8 mouse cellular contexts compared by ENCODE assay signal in genomic region chr9:15307257-15307656, GRCm38 (mm10). TPM values are rescaled to one million over a fixed set of nuclear protein-coding genes. Genes with fewer than 3 reads are reported as not detected.
A peak's percentile ranks its signal among the peaks of the same experiment; 100 is the strongest.
DNase-seq lines count a peak whose midpoint lies in the region; ATAC-seq and TF ChIP-seq lines count a peak whose summit lies in the region.

No protein-coding gene starts in this region.

- DNase-seq in left cerebral cortex, adult 2 months (ENCODE audit: extremely low spot score in 1 of 2, low spot score in 2 of 2) = no peak
- no peak for DNase-seq in left cerebral cortex, postnatal 36 days (ENCODE audit: low spot score in 2 of 2)
- DNase-seq in ovary, postnatal 14 days (ENCODE audit: low spot score) = no peak
- no peak for DNase-seq in thymus, postnatal 4 days

- no peak for ATAC-seq in embryonic facial prominence, embryonic 12.5 days (ENCODE audit: insufficient number of reproducible peaks, insufficient read depth, low FRiP score, low TSS enrichment)
- no peak for ATAC-seq in intestine, embryonic 16.5 days
- ATAC-seq in neural tube, embryonic 12.5 days (ENCODE audit: low FRiP score, low read depth) = no peak
- ATAC-seq in granulocyte monocyte progenitor cell, adult 5-6 weeks (replicated peaks; ENCODE audit: poor library complexity, severe bottlenecking) = no peak

- 6% methylated on average over 6 of the region's 6 CpGs for WGBS in embryonic facial prominence, embryonic 12.5 days
- WGBS in intestine, embryonic 16.5 days = 5% methylated on average over 6 of the region's 6 CpGs
- whole genome bisulfite sequencing in neural tube, embryonic 12.5 days = 12% methylated on average over 6 of the region's 6 CpGs

- H3K4me3 ChIP-seq in left cerebral cortex, adult 2 months = peak overlapping the region; percentile 98
- H3K4me3 ChIP-seq in embryonic facial prominence, embryonic 12.5 days = peak overlapping the region; percentile 80
- peak overlapping the region; percentile 89 for H3K4me3 ChIP-seq in intestine, embryonic 16.5 days (ENCODE audit: low read length)
- H3K4me3 ChIP-seq in neural tube, embryonic 12.5 days = peak overlapping the region; percentile 82

- peaks cover 20% of the 10 kb centered on the region for H3K4me1 ChIP-seq in embryonic facial prominence, embryonic 12.5 days
- H3K4me1 ChIP-seq in intestine, embryonic 16.5 days (ENCODE audit: control insufficient read depth, insufficient read depth, low read length) = peaks cover 21% of the 10 kb centered on the region
- H3K4me1 ChIP-seq in neural tube, embryonic 12.5 days = peaks cover 20% of the 10 kb centered on the region

- H3K27me3 ChIP-seq in embryonic facial prominence, embryonic 12.5 days = no peaks in the 10 kb centered on the region
- no peaks in the 10 kb centered on the region for H3K27me3 ChIP-seq in intestine, embryonic 16.5 days (replicated peaks; ENCODE audit: control insufficient read depth, insufficient read depth, low read length)
- H3K27me3 ChIP-seq in neural tube, embryonic 12.5 days (replicated peaks) = no peaks in the 10 kb centered on the region

- no peak for TF ChIP-seq CTCF in left cerebral cortex, adult 2 months (IDR thresholded peaks at IDR 0.05)

- peak overlapping the region; percentile 79 for H3K4me2 ChIP-seq in embryonic facial prominence, embryonic 12.5 days (replicated peaks)
- H3K4me2 ChIP-seq in intestine, embryonic 16.5 days (ENCODE audit: low read depth, low read length) = peak overlapping the region; percentile 80
- peak overlapping the region; percentile 82 for H3K4me2 ChIP-seq in neural tube, embryonic 12.5 days (replicated peaks)

- H3K27ac ChIP-seq in left cerebral cortex, adult 2 months = no peak overlapping the region
- H3K27ac ChIP-seq in embryonic facial prominence, embryonic 12.5 days = no peak overlapping the region
- H3K27ac ChIP-seq in intestine, embryonic 16.5 days (ENCODE audit: low read length) = no peak overlapping the region; the same call in 1 of the 2 replicates
- H3K27ac ChIP-seq in neural tube, embryonic 12.5 days = no peak overlapping the region

- peaks cover 36% of the 10 kb centered on the region for H3K36me3 ChIP-seq in embryonic facial prominence, embryonic 12.5 days
- H3K36me3 ChIP-seq in intestine, embryonic 16.5 days (ENCODE audit: control insufficient read depth, insufficient read depth, low read length) = 0 out of 2 replicates have a peak, but pooled peaks cover 5% of the 10 kb centered on the region
- peaks cover 33% of the 10 kb centered on the region for H3K36me3 ChIP-seq in neural tube, embryonic 12.5 days

- H3K9ac ChIP-seq in embryonic facial prominence, embryonic 12.5 days = peak overlapping the region; percentile 95
- H3K9ac ChIP-seq in intestine, embryonic 16.5 days (ENCODE audit: low read depth, low read length) = peak overlapping the region; percentile 97
- peak overlapping the region; percentile 95 for H3K9ac ChIP-seq in neural tube, embryonic 12.5 days

- no peaks in the 10 kb centered on the region for H3K9me3 ChIP-seq in embryonic facial prominence, embryonic 12.5 days
- H3K9me3 ChIP-seq in intestine, embryonic 16.5 days (ENCODE audit: control insufficient read depth, low read length) = no peaks in the 10 kb centered on the region
- no peaks in the 10 kb centered on the region for H3K9me3 ChIP-seq in neural tube, embryonic 12.5 days

- intact Hi-C loops in left cerebral cortex, adult 2 months (cut with DNase I) = loop anchor here (2.0 kb wide), 1 partner anchor 28 kb away; the partner anchor contains the start of gene Med17
- intact Hi-C loops in left cerebral cortex, postnatal 36 days (cut with DNase I) = no loop called here

RNA-seq across cellular contexts. Expression of gene 4931406C07Rik, which starts 1.0 kb away (rescaled TPM):
- 10 to 100 TPM; 17.6 to 19.2 TPM for total RNA-seq in left cerebral cortex, adult 2 months (2021)
- 10 to 100 TPM; 18.1 to 24.5 TPM for total RNA-seq in left cerebral cortex, postnatal 36 days (2021)
- 10.8 and 10.9 TPM in 2 replicates for polyA plus RNA-seq in embryonic facial prominence, embryonic 12.5 days (2016; fragmentation: Nextera tagmentation; extraction: Ambion mirVana)
- 8.5 and 9.3 TPM in 2 replicates for polyA plus RNA-seq in intestine, embryonic 16.5 days (2015; fragmentation: Nextera tagmentation; extraction: Ambion mirVana)
- polyA plus RNA-seq in neural tube, embryonic 12.5 days (2016; fragmentation: Nextera tagmentation; extraction: Ambion mirVana) = 9.8 and 11.2 TPM in 2 replicates
- total RNA-seq in granulocyte monocyte progenitor cell, adult 5-6 weeks (2014; fragmentation: Nextera tagmentation) = 16.6 and 21.7 TPM in 2 replicates
- total RNA-seq in granulocyte monocyte progenitor cell, adult 5-6 weeks (2017) = 8.1 and 9.4 TPM in 2 replicates

RNA-seq across cellular contexts. Expression of gene Taf1d, which starts 1.2 kb away (rescaled TPM):
- total RNA-seq in left cerebral cortex, adult 2 months (2021) = 10 to 100 TPM; 30.7 to 33.5 TPM
- total RNA-seq in left cerebral cortex, postnatal 36 days (2021) = 10 to 100 TPM; 29.6 to 33.9 TPM
- polyA plus RNA-seq in embryonic facial prominence, embryonic 12.5 days (2016; fragmentation: Nextera tagmentation; extraction: Ambion mirVana) = 81.6 and 86.2 TPM in 2 replicates
- polyA plus RNA-seq in intestine, embryonic 16.5 days (2015; fragmentation: Nextera tagmentation; extraction: Ambion mirVana) = 53.0 and 56.9 TPM in 2 replicates
- polyA plus RNA-seq in neural tube, embryonic 12.5 days (2016; fragmentation: Nextera tagmentation; extraction: Ambion mirVana) = 59.1 and 59.3 TPM in 2 replicates
- total RNA-seq in granulocyte monocyte progenitor cell, adult 5-6 weeks (2014; fragmentation: Nextera tagmentation) = 437 and 439 TPM in 2 replicates
- total RNA-seq in granulocyte monocyte progenitor cell, adult 5-6 weeks (2017) = 1,390 and 1,596 TPM in 2 replicates

RNA-seq across cellular contexts. Expression of gene Med17, which starts 27.5 kb away (rescaled TPM):
- total RNA-seq in left cerebral cortex, adult 2 months (2021) = 10 to 100 TPM; 35.7 to 35.8 TPM
- total RNA-seq in left cerebral cortex, postnatal 36 days (2021) = 10 to 100 TPM; 35.8 to 42.8 TPM
- polyA plus RNA-seq in embryonic facial prominence, embryonic 12.5 days (2016; fragmentation: Nextera tagmentation; extraction: Ambion mirVana) = 41.1 and 42.1 TPM in 2 replicates
- polyA plus RNA-seq in intestine, embryonic 16.5 days (2015; fragmentation: Nextera tagmentation; extraction: Ambion mirVana) = 26.6 and 27.4 TPM in 2 replicates
- 43.4 and 46.7 TPM in 2 replicates for polyA plus RNA-seq in neural tube, embryonic 12.5 days (2016; fragmentation: Nextera tagmentation; extraction: Ambion mirVana)
- 24.6 and 27.4 TPM in 2 replicates for total RNA-seq in granulocyte monocyte progenitor cell, adult 5-6 weeks (2014; fragmentation: Nextera tagmentation)
- total RNA-seq in granulocyte monocyte progenitor cell, adult 5-6 weeks (2017) = 39.6 and 47.8 TPM in 2 replicates

RNA-seq across cellular contexts. Expression of gene Cep295, which starts 50.3 kb away (rescaled TPM):
- 10 to 100 TPM; 22.2 to 23.2 TPM for total RNA-seq in left cerebral cortex, adult 2 months (2021)
- total RNA-seq in left cerebral cortex, postnatal 36 days (2021) = 10 to 100 TPM; 17.1 to 30.2 TPM
- 23.8 and 25.2 TPM in 2 replicates for polyA plus RNA-seq in embryonic facial prominence, embryonic 12.5 days (2016; fragmentation: Nextera tagmentation; extraction: Ambion mirVana)
- 8.0 and 9.6 TPM in 2 replicates for polyA plus RNA-seq in intestine, embryonic 16.5 days (2015; fragmentation: Nextera tagmentation; extraction: Ambion mirVana)
- 21.5 and 21.9 TPM in 2 replicates for polyA plus RNA-seq in neural tube, embryonic 12.5 days (2016; fragmentation: Nextera tagmentation; extraction: Ambion mirVana)
- total RNA-seq in granulocyte monocyte progenitor cell, adult 5-6 weeks (2014; fragmentation: Nextera tagmentation) = 53.5 and 72.4 TPM in 2 replicates
- 64.2 and 66.3 TPM in 2 replicates for total RNA-seq in granulocyte monocyte progenitor cell, adult 5-6 weeks (2017)

Comparison
In these comparisons a context has a peak if more than half of its experiments do, and no peak if none do; other contexts are left out.
1. RNA of gene Taf1d, which starts 1.2 kb away (total RNA-seq): 437 to 1,596 TPM in granulocyte monocyte progenitor cell, adult 5-6 weeks; 29.6 to 33.9 TPM in left cerebral cortex, postnatal 36 days and 30.7 to 33.5 TPM in left cerebral cortex, adult 2 months; every median in the first group is over 10 times any median in the second.
2. Peak in every context shown above with its lines, with median percentiles within 50 percentile points of each other: H3K4me3 ChIP-seq, H3K4me2 ChIP-seq and H3K9ac ChIP-seq.